Comparison of ENCODE assay signal across 1 mouse cellular context in the genomic region with DNA sequence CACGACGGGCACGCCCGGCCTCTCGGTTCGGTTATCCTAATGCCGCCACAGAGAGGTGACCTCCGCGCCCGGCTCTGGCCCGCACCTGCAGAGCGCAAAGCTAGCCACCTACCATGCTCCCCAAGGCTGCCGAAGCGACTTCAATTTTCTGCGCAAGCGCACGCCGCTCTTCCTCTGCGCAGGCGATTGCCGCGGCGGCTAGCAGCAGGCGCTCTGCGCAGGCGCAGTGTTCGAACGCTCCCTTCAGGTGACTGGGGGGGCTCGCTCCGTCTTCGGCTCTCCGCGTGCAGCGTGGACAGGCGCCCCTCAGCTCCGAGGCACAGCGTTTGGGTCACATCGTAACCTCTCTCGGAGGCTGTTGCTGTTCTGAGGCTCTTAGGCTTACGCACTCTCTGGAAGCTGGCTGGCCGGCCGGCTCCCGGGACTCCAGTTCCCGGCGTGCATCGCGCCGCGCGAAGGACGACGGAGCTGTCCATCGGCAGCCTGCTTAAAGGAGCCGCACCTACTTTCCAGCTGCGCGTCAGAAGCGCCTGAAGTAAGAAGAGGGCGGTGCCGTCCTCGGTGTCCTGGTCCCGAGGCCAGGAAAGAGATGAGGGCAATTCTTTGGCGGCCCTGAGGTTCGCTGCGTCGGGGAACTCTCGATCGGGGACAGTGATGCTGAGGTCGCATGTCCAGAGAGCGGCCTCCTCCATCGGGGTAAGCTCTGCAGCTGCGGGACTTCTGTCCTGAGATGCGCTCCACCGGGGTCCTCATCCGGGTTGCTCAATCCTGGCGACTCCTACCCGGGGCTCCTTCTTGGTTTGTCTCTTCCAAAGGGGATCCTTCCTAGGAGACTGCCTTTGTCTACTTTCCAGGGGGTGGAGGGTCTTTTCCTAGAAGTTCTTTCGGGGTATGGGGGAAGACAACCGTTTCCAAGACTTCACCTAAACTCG.
TF ChIP-seq lines count a peak whose summit lies in the region.

Dcun1d2 (minus strand) TSS at position 440 of the 932 bp plus-strand sequence.
Tmco3 (plus strand) TSS at position 499 of the 932 bp plus-strand sequence.

TF ChIP-seq in CH12.LX, 34 proteins besides CTCF, POLR2A, EP300 and RAD21 (continued from another document):
- TF ChIP-seq MEF2A (IDR thresholded peaks at IDR 0.05; ENCODE audit: borderline replicate concordance, low read depth, low read length) = no peak; the same call in 1 of the 2 replicates
- no peak for TF ChIP-seq PAX5 (IDR thresholded peaks at IDR 0.05; ENCODE audit: low read length)
- no peak for TF ChIP-seq ETS1 (conservative IDR thresholded peaks at IDR 0.05; ENCODE audit: low read depth, low read length)
- TF ChIP-seq ZNF384 (IDR thresholded peaks at IDR 0.05; ENCODE audit: low read depth, low read length) = no peak
- peak; percentile 47; the same call in 1 of the 2 replicates for TF ChIP-seq GABPA (IDR thresholded peaks at IDR 0.05; ENCODE audit: insufficient replicate concordance, low read depth, low read length)
- TF ChIP-seq ZMIZ1 (IDR thresholded peaks at IDR 0.05; ENCODE audit: low read depth, low read length) = peak; percentile 39; the same call in 1 of the 2 replicates
- TF ChIP-seq MAZ (IDR thresholded peaks at IDR 0.05; ENCODE audit: low read depth, low read length) = no peak
- no peak; the same call in 1 of the 2 replicates for TF ChIP-seq RCOR1 (conservative IDR thresholded peaks at IDR 0.05; ENCODE audit: low read depth, low read length)
- no peak for TF ChIP-seq ZC3H11A (IDR thresholded peaks at IDR 0.05; ENCODE audit: low read depth, low read length)
- peak; percentile 59; the same call in 1 of the 2 replicates for TF ChIP-seq MYC (IDR thresholded peaks at IDR 0.05; ENCODE audit: low read depth, low read length)
- TF ChIP-seq CHD1 (IDR thresholded peaks at IDR 0.05; ENCODE audit: low read depth, low read length) = no peak
- no peak for TF ChIP-seq UBTF (IDR thresholded peaks at IDR 0.05; ENCODE audit: low read depth, low read length)
- TF ChIP-seq ZKSCAN1 (IDR thresholded peaks at IDR 0.05; ENCODE audit: borderline replicate concordance, low read depth, low read length) = no peak
- peak; percentile 92 for TF ChIP-seq SIN3A (IDR thresholded peaks at IDR 0.05; ENCODE audit: low read length)
- no peak for TF ChIP-seq SMC3 (IDR thresholded peaks at IDR 0.05; ENCODE audit: low read depth, low read length)
- peak; percentile 98 for TF ChIP-seq HCFC1 (IDR thresholded peaks at IDR 0.05; ENCODE audit: low read depth, low read length)
- TF ChIP-seq CHD2 (IDR thresholded peaks at IDR 0.05; ENCODE audit: low read length) = no peak; the same call in 1 of the 2 replicates
- TF ChIP-seq TBP (conservative IDR thresholded peaks at IDR 0.05; ENCODE audit: low read depth, low read length) = no peak
- no peak for TF ChIP-seq JUND (conservative IDR thresholded peaks at IDR 0.05; ENCODE audit: low read depth, low read length)
- TF ChIP-seq IRF4 (IDR thresholded peaks at IDR 0.05; ENCODE audit: low read depth, low read length) = no peak
- TF ChIP-seq MXI1 (IDR thresholded peaks at IDR 0.05; ENCODE audit: low read depth, low read length) = peak; percentile 90
- TF ChIP-seq MAX (IDR thresholded peaks at IDR 0.05; ENCODE audit: low read length) = peak; percentile 76
- TF ChIP-seq KAT2A (IDR thresholded peaks at IDR 0.05; ENCODE audit: insufficient replicate concordance, low read length) = peak; percentile 91; the same call in 1 of the 2 replicates
- no peak for TF ChIP-seq USF2 (conservative IDR thresholded peaks at IDR 0.05; ENCODE audit: low read depth, low read length)
- TF ChIP-seq POLR2AphosphoS2 (IDR thresholded peaks at IDR 0.05; ENCODE audit: low read depth, low read length) = no peak
- no peak for TF ChIP-seq USF1 (IDR thresholded peaks at IDR 0.05; ENCODE audit: low read depth, low read length)
- TF ChIP-seq BHLHE40 (IDR thresholded peaks at IDR 0.05; ENCODE audit: low read depth, low read length) = no peak
- TF ChIP-seq NELFE (IDR thresholded peaks at IDR 0.05; ENCODE audit: low read depth, low read length) = peak; percentile 78
- no peak for TF ChIP-seq E2F4 (IDR thresholded peaks at IDR 0.05; ENCODE audit: insufficient replicate concordance, low read depth, low read length)
- TF ChIP-seq ELF1 (IDR thresholded peaks at IDR 0.05; ENCODE audit: low read depth, low read length) = 0 out of 2 replicates have a peak, but pooled peaks have one; percentile 12
